Mouse (Mus musculus): ENCODE results near the gene Fam189b. TPM values are rescaled to one million over a fixed set of nuclear protein-coding genes. Genes with fewer than 3 reads are reported as not detected.
"Not testable (repeated sequence)": the region's sequence is repeated elsewhere in the genome, so short reads cannot be mapped to it uniquely, and the experiment has no call there.

The Fam189b gene
- polyA plus RNA-seq, 1 experiment from 2014 or later = 2.8 TPM

DNA sequence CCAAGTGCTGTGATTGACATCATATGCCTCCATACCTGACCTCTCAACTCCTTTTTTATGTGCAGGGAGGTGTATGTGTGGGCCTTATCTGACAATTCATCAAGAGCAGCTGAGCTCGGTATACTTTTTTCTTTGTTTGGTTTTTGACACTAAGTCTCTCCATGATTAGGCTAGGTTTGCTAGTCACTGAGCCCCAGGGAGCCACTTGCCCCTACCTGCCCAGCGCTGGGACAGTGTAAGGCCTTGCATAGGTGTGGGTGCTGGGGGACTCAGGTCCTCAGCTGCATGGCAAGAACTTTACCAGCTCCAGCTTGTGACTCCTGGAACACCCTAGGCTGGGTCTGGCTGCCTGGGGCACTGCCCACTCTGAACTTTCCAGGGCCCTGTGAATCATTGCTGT, 23.8 kb downstream of the Fam189b start:
- no peak overlapping the region for H3K27ac ChIP-seq
- peaks cover 18% of the 10 kb centered on the region for H3K4me1 ChIP-seq (replicated peaks)
- H3K27me3 ChIP-seq = no peaks in the 10 kb centered on the region
- no peak overlapping the region for H3K9ac ChIP-seq
- 64% methylated on average over 2 of the region's 2 CpGs for WGBS (ENCODE audit: insufficient replicate concordance)
- H3K4me2 ChIP-seq = no peak overlapping the region
- no peaks in the 10 kb centered on the region for H3K9me3 ChIP-seq (replicated peaks)
- no peak overlapping the region for H3K4me3 ChIP-seq (replicated peaks)
- H3K36me3 ChIP-seq = peaks cover 64% of the 10 kb centered on the region
- no peak for DNase-seq
- no peak for ATAC-seq (ENCODE audit: low read depth)

DNA sequence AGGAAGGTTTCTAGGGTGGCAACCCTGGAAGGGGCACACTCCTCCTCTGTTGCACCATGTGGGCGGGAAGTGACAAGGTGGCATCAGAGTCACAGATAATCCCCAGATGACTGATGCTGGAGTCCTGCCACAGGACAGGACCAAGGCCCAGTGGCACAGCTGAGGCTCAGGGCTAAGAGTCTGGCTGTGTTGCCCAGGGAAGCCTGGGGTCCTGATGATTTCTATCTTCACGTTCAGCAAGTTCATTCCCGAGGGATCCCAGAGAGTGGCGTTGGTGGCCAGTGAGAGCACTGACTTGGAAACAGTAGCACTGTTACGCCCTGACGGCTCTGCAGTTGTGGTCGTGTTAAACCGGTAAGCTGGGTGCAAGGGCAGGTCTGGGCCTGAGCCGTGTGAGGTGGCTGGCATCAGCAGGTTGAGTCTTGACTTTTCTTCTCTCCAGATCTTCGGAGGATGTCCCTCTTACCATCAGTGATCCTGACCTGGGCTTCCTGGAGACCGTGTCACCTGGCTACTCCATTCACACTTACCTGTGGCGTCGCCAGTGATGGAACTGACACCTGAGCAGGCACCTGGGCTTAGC, 25.2 kb downstream of the Fam189b start:
- 82% methylated on average over 13 of the region's 13 CpGs for WGBS (ENCODE audit: insufficient replicate concordance)
- H3K9me3 ChIP-seq (replicated peaks) = no peaks in the 10 kb centered on the region
- H3K36me3 ChIP-seq = peaks cover 64% of the 10 kb centered on the region
- no peak for DNase-seq
- H3K9ac ChIP-seq = no peak overlapping the region
- peaks cover 28% of the 10 kb centered on the region for H3K4me1 ChIP-seq (replicated peaks)
- H3K27ac ChIP-seq = no peak overlapping the region
- no peak for ATAC-seq (ENCODE audit: low read depth)
- no peaks in the 10 kb centered on the region for H3K27me3 ChIP-seq
- no peak overlapping the region for H3K4me3 ChIP-seq (replicated peaks)
- no peak overlapping the region for H3K4me2 ChIP-seq

DNA sequence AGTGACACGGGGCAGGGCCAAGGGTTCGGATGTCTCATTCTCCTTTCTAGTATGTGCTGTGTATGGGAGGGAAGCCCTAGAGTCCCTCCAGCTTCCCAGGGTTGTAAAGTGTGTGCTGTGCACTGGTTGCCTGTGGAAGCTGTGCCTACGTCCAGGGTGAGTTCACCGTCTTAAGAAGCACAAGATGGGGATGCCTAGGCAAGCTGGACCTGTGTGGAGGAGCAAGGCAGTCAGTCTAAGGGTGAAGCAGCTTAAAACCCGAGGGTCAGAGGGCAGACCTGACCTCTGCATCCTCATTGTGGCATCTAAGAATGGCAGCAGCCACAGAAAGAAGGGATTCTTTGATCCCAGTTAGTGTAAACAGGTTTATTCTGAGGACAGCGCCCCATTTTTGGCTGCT, 25.8 kb downstream of the Fam189b start:
- H3K9me3 ChIP-seq (replicated peaks) = no peaks in the 10 kb centered on the region
- H3K36me3 ChIP-seq = peaks cover 64% of the 10 kb centered on the region
- DNase-seq (no peak), ATAC-seq (ENCODE audit: low read depth) (no peak)
- H3K4me3 ChIP-seq (replicated peaks) = no peak overlapping the region
- H3K27ac ChIP-seq = no peak overlapping the region
- no peaks in the 10 kb centered on the region for H3K27me3 ChIP-seq
- H3K9ac ChIP-seq = no peak overlapping the region
- peaks cover 26% of the 10 kb centered on the region for H3K4me1 ChIP-seq (replicated peaks)
- 87% methylated on average over 6 of the region's 6 CpGs for WGBS (ENCODE audit: insufficient replicate concordance)
- H3K4me2 ChIP-seq = no peak overlapping the region

DNA sequence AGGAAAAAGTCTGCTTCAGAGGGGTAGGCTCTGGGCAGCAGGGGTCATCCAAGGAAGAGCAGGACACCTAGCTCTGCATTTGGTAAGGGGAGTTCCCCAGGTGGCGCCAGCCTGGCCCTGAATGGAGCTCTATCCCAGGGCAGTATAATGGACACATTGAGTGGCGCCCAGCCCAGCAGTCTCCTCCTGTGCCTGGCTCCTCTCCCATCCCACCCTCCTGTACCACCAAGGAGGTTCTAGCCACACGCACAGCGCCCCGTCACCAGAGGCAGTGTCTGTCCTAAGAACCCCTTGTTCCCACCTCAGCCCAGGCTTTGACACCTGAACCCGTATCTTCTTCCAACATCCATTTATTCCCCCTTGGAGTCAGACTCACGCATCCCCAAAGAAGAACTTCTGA, 26.8 kb downstream of the Fam189b start:
- Histone ChIP-seq H3K9me3 (replicated peaks) (no peaks in the 10 kb centered on the region), H3K4me3 (replicated peaks) (no peak overlapping the region), H3K27me3 (no peaks in the 10 kb centered on the region), H3K4me2 (no peak overlapping the region), H3K36me3 (peaks cover 58% of the 10 kb centered on the region), H3K4me1 (replicated peaks) (peaks cover 30% of the 10 kb centered on the region), H3K9ac (no peak overlapping the region), H3K27ac (no peak overlapping the region)
- ATAC-seq (ENCODE audit: low read depth) (no peak), DNase-seq (no peak)
- WGBS (ENCODE audit: insufficient replicate concordance) = 76% methylated on average over 7 of the region's 7 CpGs

DNA sequence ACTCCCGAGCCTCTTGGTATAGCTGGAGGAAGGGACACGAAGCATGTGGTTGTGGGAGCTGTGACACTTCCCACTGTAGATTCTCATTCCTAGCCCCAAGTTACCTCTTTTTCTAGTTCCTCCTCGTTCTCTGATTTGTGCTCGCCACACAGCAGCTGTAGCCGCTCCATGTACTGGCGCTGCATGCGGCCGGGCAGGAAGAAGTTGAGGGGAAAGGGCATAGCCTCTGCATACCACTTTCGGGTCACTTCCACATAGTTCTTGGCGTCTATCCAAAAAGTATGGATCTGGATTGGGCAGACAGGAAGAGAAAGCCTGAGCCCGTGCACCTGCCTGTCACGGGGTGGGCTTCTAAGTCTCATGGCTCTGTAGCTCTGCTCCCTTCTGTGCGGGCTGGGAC, 27.2 kb downstream of the Fam189b start:
- Histone ChIP-seq H3K4me2 (no peak overlapping the region), H3K4me1 (replicated peaks) (peaks cover 34% of the 10 kb centered on the region), H3K27me3 (peaks cover 2% of the 10 kb centered on the region), H3K27ac (no peak overlapping the region), H3K9ac (no peak overlapping the region), H3K9me3 (replicated peaks) (no peaks in the 10 kb centered on the region), H3K4me3 (replicated peaks) (no peak overlapping the region), H3K36me3 (peaks cover 58% of the 10 kb centered on the region)
- ATAC-seq (ENCODE audit: low read depth) = no peak
- 72% methylated on average over 13 of the region's 13 CpGs for WGBS (ENCODE audit: insufficient replicate concordance)
- no peak for DNase-seq

DNA sequence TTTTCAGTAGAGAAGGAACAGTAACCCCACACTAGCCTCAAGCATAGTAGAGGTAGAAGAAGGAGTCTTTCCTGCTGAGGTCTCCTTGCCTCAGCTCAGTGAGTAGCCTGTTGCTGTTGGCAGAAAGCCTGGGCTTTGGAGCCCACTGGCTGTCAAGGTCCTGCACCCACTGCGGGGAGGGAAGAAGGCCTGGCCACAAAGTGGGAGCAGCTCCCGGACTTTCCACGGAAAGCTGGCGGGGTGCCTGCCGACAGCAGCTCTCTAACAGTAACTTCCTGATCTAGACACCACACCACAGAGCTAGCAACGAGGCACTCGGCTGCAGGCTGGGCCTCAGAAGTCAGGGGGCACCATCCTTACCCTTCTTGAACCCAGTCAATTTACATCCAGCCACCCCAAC, 27.8 kb downstream of the Fam189b start:
- 69% methylated on average over 7 of the region's 7 CpGs for WGBS (ENCODE audit: insufficient replicate concordance)
- peaks cover 40% of the 10 kb centered on the region for H3K4me1 ChIP-seq (replicated peaks)
- DNase-seq = no peak
- H3K4me2 ChIP-seq = no peak overlapping the region
- no peak overlapping the region for H3K9ac ChIP-seq
- H3K27ac ChIP-seq = peak overlapping the region; percentile 26; the same call in 1 of the 2 replicates
- peaks cover 54% of the 10 kb centered on the region for H3K36me3 ChIP-seq
- H3K4me3 ChIP-seq (replicated peaks) = no peak overlapping the region
- H3K9me3 ChIP-seq (replicated peaks) = no peaks in the 10 kb centered on the region
- H3K27me3 ChIP-seq = peaks cover 8% of the 10 kb centered on the region
- no peak for ATAC-seq (ENCODE audit: low read depth)

DNA sequence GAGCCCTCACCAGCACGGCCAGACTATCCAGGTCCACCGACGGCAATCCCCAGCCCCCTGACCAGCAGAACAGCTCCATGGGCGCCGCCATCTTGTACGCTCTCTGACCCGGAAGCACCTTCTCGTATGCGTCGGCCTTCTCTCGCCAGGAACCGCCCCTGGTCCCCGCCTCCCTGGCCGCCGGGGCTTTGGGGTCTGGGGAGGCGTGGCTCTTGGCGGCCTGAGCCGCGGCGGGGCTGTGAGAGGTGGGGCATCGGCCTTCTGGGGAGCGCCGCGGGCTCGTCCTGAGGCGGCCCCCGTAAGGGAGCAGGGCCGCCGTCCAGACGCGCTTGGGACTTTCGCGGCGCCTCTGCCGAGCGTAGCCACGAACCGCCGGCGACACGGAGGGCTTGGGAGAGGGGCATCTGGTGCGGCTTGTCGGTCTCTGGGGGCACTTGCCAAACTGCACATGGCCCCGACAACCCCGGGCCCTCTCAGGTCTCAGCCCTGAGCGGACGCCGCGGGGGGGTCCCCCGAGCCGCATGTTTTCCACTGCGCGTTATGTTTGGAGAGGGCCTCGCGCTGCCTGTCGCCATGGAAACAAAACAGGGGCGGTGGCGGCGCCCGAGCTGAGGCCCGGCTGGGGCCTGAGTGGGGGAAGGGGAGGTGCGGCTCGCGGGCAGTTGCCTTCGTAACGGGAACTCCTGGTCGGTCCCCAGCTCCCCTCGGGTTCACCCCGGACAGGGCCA, 31.0 kb downstream of the Fam189b start:
- under 1% methylated on average over 65 of the region's 69 CpGs for WGBS (ENCODE audit: insufficient replicate concordance)
- H3K36me3 ChIP-seq = peaks cover 21% of the 10 kb centered on the region
- peaks cover 42% of the 10 kb centered on the region for H3K4me1 ChIP-seq (replicated peaks)
- DNase-seq (peak; percentile 87), ATAC-seq (ENCODE audit: low read depth) (peak; percentile 89)
- peak overlapping the region; percentile 80 for H3K9ac ChIP-seq
- H3K4me3 ChIP-seq (replicated peaks) = peak overlapping the region; percentile 83
- H3K4me2 ChIP-seq = peak overlapping the region; percentile 88
- no peaks in the 10 kb centered on the region for H3K9me3 ChIP-seq (replicated peaks)
- H3K27me3 ChIP-seq = peaks cover 15% of the 10 kb centered on the region
- peak overlapping the region; percentile 71 for H3K27ac ChIP-seq

DNA sequence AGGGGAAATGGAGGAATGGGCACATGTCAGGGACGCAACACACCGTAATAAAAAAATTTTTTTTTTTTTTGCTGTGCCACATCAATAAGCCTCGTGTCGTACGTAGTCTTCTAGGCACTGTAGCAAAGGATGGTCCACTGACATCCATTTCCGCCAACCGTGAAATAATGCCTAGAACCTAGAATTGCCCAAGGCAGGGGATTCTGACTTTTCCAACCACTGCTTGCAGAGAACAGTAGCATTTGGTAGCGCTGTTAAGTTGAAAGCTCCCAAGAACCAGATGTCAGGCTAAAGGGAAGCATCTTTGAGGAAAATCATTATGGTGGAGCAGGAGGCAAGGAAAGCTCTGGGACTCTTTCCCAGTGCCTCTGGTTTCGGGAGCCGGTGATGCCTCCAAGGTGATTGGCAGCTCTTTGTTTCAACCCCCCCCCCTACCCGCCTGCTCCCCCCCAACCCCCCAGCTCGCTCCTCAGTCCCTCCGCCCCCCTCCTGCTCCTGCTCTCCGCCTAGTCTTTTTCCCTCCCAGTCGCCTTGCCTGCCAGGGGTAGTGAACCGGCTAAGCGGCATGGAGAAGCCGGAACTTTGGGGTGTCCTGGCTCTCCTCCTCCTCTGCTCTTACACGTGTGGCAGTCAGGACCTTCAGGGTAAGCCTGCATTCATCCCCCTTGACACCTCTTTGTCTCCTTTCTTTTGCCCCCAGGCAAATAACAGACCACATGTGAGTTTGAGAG, 31.9 kb downstream of the Fam189b start, which contains the start of gene Thbs3:
Gene Thbs3, plus strand, starts transcription at position 500 of the 731 bp plus-strand sequence.
- ATAC-seq (ENCODE audit: low read depth) (no peak), DNase-seq (no peak)
- peak within 1 kb of the TSS; percentile 71 for H3K27ac ChIP-seq
- peaks cover 13% of the 10 kb centered on the region for H3K36me3 ChIP-seq
- WGBS (ENCODE audit: insufficient replicate concordance) = 2% methylated on average over 18 of the region's 19 CpGs
- H3K4me1 ChIP-seq (replicated peaks) = peaks cover 42% of the 10 kb centered on the region
- H3K27me3 ChIP-seq = peaks cover 23% of the 10 kb centered on the region
- H3K9me3 ChIP-seq (replicated peaks) = no peaks in the 10 kb centered on the region
- peak within 1 kb of the TSS; percentile 83 for H3K4me3 ChIP-seq (replicated peaks)
- peak within 1 kb of the TSS; percentile 88 for H3K4me2 ChIP-seq
- peak within 1 kb of the TSS; percentile 80 for H3K9ac ChIP-seq

DNA sequence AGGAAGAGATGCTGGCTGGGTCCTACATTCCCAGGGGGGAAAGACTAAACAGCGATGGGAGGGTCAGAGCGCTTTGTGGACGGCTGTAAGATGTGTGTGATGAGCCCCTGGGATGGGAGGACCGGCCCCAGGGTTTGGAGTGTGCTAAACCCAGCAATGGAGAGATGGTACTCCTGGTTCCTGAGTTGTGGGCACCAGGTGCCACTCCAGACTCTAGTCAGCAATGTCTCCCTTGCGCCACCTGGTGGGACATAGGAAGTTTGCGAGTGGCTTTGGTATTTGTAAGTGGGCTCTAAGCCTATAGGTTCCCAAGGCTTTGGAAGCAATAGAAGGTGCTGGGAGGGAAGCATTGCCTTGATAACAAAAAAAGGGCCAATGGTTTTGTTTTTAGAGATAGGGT, 32.9 kb downstream of the Fam189b start:
- Histone ChIP-seq H3K27ac (no peak overlapping the region), H3K9me3 (replicated peaks) (no peaks in the 10 kb centered on the region), H3K4me2 (peak overlapping the region; percentile 88), H3K27me3 (peaks cover 28% of the 10 kb centered on the region), H3K4me1 (replicated peaks) (peaks cover 39% of the 10 kb centered on the region), H3K4me3 (replicated peaks) (peak overlapping the region; percentile 83), H3K36me3 (peaks cover 2% of the 10 kb centered on the region; the same call in 1 of the 2 replicates), H3K9ac (no peak overlapping the region)
- WGBS (ENCODE audit: insufficient replicate concordance) = 1% methylated on average over 6 of the region's 6 CpGs
- peak; percentile 68 for DNase-seq
- peak; percentile 24 for ATAC-seq (ENCODE audit: low read depth)

DNA sequence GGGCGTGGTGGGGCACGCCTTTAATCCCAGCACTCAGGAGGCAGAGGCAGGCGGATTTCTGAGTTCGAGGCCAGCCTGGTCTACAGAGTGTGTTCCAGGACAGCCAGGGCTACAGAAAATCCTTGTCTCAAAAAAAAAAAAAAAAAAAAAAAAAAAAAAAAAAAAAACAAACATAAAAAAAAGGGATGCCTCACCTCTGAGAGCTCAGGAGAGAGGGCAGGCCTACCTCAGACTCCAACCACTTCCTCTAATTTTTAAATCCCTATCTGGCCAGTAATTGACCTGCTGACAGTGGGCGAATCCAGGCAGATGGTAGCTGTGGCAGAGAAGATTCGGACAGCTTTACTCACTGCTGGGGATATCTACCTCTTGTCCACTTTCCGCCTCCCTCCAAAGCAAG, 33.5 kb downstream of the Fam189b start:
- 58% methylated on average over 7 of the region's 7 CpGs for WGBS (ENCODE audit: insufficient replicate concordance)
- ATAC-seq (ENCODE audit: low read depth); H3K4me2 ChIP-seq; H3K27ac ChIP-seq; H3K4me3 ChIP-seq (replicated peaks); H3K9me3 ChIP-seq (replicated peaks); DNase-seq; H3K36me3 ChIP-seq; H3K9ac ChIP-seq: not testable (repeated sequence)
- H3K27me3 ChIP-seq = peaks cover 33% of the 10 kb centered on the region
- H3K4me1 ChIP-seq (replicated peaks) = peaks cover 39% of the 10 kb centered on the region

DNA sequence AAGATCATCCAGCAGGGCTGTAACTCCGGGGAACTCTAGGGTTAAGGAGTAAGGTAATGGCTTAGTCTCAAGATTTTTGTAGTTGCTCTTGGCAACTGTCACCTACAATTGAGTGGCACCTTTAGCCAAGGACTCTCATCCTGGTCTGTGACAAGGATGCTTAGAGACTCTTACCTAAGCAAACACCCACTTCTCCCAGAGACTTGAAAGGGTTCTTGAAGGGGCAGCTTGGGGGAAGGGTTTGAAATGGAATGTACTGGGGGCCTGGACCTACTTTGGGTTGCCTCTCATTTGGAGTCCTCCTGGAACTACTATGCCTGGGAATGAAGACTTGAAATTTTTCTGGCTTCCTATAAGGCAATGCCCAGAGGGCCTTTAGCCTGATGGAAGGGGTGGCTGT, 35.3 kb downstream of the Fam189b start:
- Histone ChIP-seq H3K9ac (no peak overlapping the region), H3K4me2 (no peak overlapping the region), H3K9me3 (replicated peaks) (no peaks in the 10 kb centered on the region), H3K27me3 (peaks cover 41% of the 10 kb centered on the region), H3K36me3 (no peaks in the 10 kb centered on the region), H3K4me1 (replicated peaks) (peaks cover 20% of the 10 kb centered on the region), H3K4me3 (replicated peaks) (no peak overlapping the region), H3K27ac (no peak overlapping the region)
- no peak for ATAC-seq (ENCODE audit: low read depth)
- no peak for DNase-seq
- WGBS (ENCODE audit: insufficient replicate concordance) = 67% methylated on average over 1 of the region's 1 CpGs
